Mouse (Mus musculus) midbrain, postnatal 0 days (tissue): ENCODE data around the gene Daam1. TPM values are rescaled to one million over a fixed set of nuclear protein-coding genes. Genes with fewer than 3 reads are reported as not detected.

Experiments
- ATAC-seq: fragments of 200-750 bp; cut with Nextera tagmentation; 2 replicates; pipeline ENCODE4 v1.8.0; 2017; ENCODE audit warnings: moderate number of reproducible peaks, mild to moderate bottlenecking, moderate TSS enrichment, moderate library complexity; ENCODE audit not compliant: low FRiP score
- DNase-seq: peaks from one replicate; pipeline ENCODE4 v3.0.0-alpha.2; 2015; ENCODE audit warnings: low spot score
- H3K27ac ChIP-seq: fragments of 300-500 bp; sonication (generic); 2 replicates; pipeline ENCODE4 v1.5.1; 2014; ENCODE audit warnings: low read depth, mild to moderate bottlenecking, low read length, mixed read lengths
- H3K27me3 ChIP-seq: fragments of 300-500 bp; sonication (generic); 2 replicates; pipeline ENCODE4 v1.6.1; 2014; ENCODE audit warnings: low read length, control low read depth, mixed read lengths; ENCODE audit not compliant: insufficient read depth
- H3K36me3 ChIP-seq: fragments of 300-500 bp; sonication (generic); 2 replicates; pipeline ENCODE4 v1.6.1; 2014; ENCODE audit warnings: low read length, control low read depth, mixed read lengths; ENCODE audit not compliant: insufficient read depth
- H3K4me1 ChIP-seq: fragments of 300-500 bp; sonication (generic); 2 replicates; pipeline ENCODE4 v1.6.1; 2014; ENCODE audit warnings: mild to moderate bottlenecking, control low read depth, antibody characterized with exemption, low read length, mixed read lengths; ENCODE audit not compliant: insufficient read depth
- H3K4me2 ChIP-seq: fragments of 300-500 bp; sonication (generic); 2 replicates; pipeline ENCODE4 v1.6.1; 2014; ENCODE audit warnings: low read depth, mild to moderate bottlenecking, low read length, mixed read lengths; ENCODE audit not compliant: poor library complexity, severe bottlenecking
- H3K4me3 ChIP-seq: fragments of 300-500 bp; sonication (generic); 2 replicates; pipeline ENCODE4 v1.5.1; 2014; ENCODE audit warnings: low read depth, mild to moderate bottlenecking, low read length, moderate library complexity
- H3K9ac ChIP-seq: fragments of 300-500 bp; sonication (generic); replicated peaks from 2 replicates; pipeline ENCODE4 v1.6.1; 2014; ENCODE audit warnings: mild to moderate bottlenecking, low read length, moderate library complexity, mixed read lengths; ENCODE audit not compliant: poor library complexity, severe bottlenecking
- H3K9me3 ChIP-seq: fragments of 300-500 bp; sonication (generic); 2 replicates; pipeline ENCODE4 v1.6.1; 2016; ENCODE audit warnings: low read length, control low read depth
- CTCF ChIP-seq: IDR thresholded peaks from 2 replicates; pipeline ENCODE4 v1.5.1; 2016; ENCODE audit warnings: antibody characterized with exemption, mild to moderate bottlenecking
- WGBS: fragments of 180-500 bp; shearing (Covaris S2); extraction: QIAGEN DNeasy Blood & Tissue Kit; methylation state at CpG from one replicate; pipeline ENCODE4 v1.1.7; 2014; 5-methylcytosine and 5-hydroxymethylcytosine counted together
- polyA plus RNA-seq: library from polyadenylated mRNA; unstranded; fragments of >200 nt; fragmentation: Nextera tagmentation; extraction: Ambion mirVana; gene quantifications from 2 replicates; pipeline ENCODE4 v1.2.1, GENCODE M21; 2015
- total RNA-seq: library from RNA; depleted of rRNA; stranded (reverse); fragments of >200 nt; gene quantifications from 2 replicates; pipeline ENCODE4 v1.2.3, GENCODE M21; 2014

The Daam1 gene
- total and polyA plus RNA-seq, 2 experiments from 2014 or later = 27.3 to 86.0 TPM

GRCm38 (mm10) chr12:71969941-71970629 is 139.2 kb downstream of the Daam1 start:
- no peak overlapping the region for H3K27ac ChIP-seq
- WGBS = 59% methylated on average over 12 of the region's 12 CpGs
- ATAC-seq = no peak

GRCm38 (mm10) chr12:71970791-71971654 is 140.1 kb downstream of the Daam1 start:
- DNase-seq (no peak), ATAC-seq (no peak)
- Histone ChIP-seq H3K4me3 (no peak overlapping the region), H3K9ac (no peak overlapping the region), H3K9me3 (no peaks in the 10 kb centered on the region), H3K36me3 (peaks cover 41% of the 10 kb centered on the region), H3K27me3 (no peaks in the 10 kb centered on the region), H3K27ac (no peak overlapping the region), H3K4me2 (no peak overlapping the region), H3K4me1 (0 out of 2 replicates have a peak, but pooled peaks cover 3% of the 10 kb centered on the region)
- WGBS = 85% methylated on average over 9 of the region's 9 CpGs
- TF ChIP-seq CTCF = no peak

More at GRCm38 (mm10) chr12:71969941-71970629, 139.2 kb downstream of the Daam1 start:
- H3K4me2 ChIP-seq = no peak overlapping the region
- no peak overlapping the region for H3K9ac ChIP-seq
- no peaks in the 10 kb centered on the region for H3K4me1 ChIP-seq
- H3K36me3 ChIP-seq = peaks cover 33% of the 10 kb centered on the region; the same call in 1 of the 2 replicates
- no peaks in the 10 kb centered on the region for H3K9me3 ChIP-seq
- H3K4me3 ChIP-seq = no peak overlapping the region
- TF ChIP-seq CTCF = no peak
- DNase-seq = no peak
- no peaks in the 10 kb centered on the region for H3K27me3 ChIP-seq

- H3K9me3 ChIP-seq = no peaks in the 10 kb centered on the region
- H3K27ac ChIP-seq = no peak overlapping the region
- H3K4me3 ChIP-seq = no peak overlapping the region
- TF ChIP-seq CTCF = no peak
- ATAC-seq (no peak), DNase-seq (no peak)
- peaks cover 44% of the 10 kb centered on the region for H3K36me3 ChIP-seq
- H3K4me1 ChIP-seq = 0 out of 2 replicates have a peak, but pooled peaks cover 5% of the 10 kb centered on the region
- H3K9ac ChIP-seq = no peak overlapping the region
- H3K27me3 ChIP-seq = no peaks in the 10 kb centered on the region
- 89% methylated on average over 5 of the region's 5 CpGs for WGBS
- H3K4me2 ChIP-seq = no peak overlapping the region
These were observed 141.2 kb downstream of the Daam1 start for GRCm38 (mm10) chr12:71972126-71972525.

GRCm38 (mm10) chr12:71972619-71973266 is 141.9 kb downstream of the Daam1 start:
- WGBS = 85% methylated on average over 12 of the region's 12 CpGs
- Histone ChIP-seq H3K4me3 (no peak overlapping the region), H3K9ac (no peak overlapping the region), H3K27ac (no peak overlapping the region), H3K4me2 (no peak overlapping the region), H3K36me3 (peaks cover 48% of the 10 kb centered on the region), H3K4me1 (0 out of 2 replicates have a peak, but pooled peaks cover 5% of the 10 kb centered on the region), H3K27me3 (no peaks in the 10 kb centered on the region), H3K9me3 (no peaks in the 10 kb centered on the region)
- ATAC-seq (no peak), DNase-seq (no peak)
- no peak for TF ChIP-seq CTCF

GRCm38 (mm10) chr12:71973577-71973976 is 142.7 kb downstream of the Daam1 start:
- WGBS = 58% methylated on average over 9 of the region's 9 CpGs
- no peak for TF ChIP-seq CTCF
- no peak overlapping the region for H3K4me3 ChIP-seq
- H3K9ac ChIP-seq = no peak overlapping the region
- DNase-seq (peak; percentile 60), ATAC-seq (no peak)
- H3K9me3 ChIP-seq = no peaks in the 10 kb centered on the region
- H3K36me3 ChIP-seq = peaks cover 50% of the 10 kb centered on the region
- no peak overlapping the region for H3K4me2 ChIP-seq
- no peaks in the 10 kb centered on the region for H3K27me3 ChIP-seq
- H3K4me1 ChIP-seq = 0 out of 2 replicates have a peak, but pooled peaks cover 5% of the 10 kb centered on the region
- H3K27ac ChIP-seq = no peak overlapping the region
